Mouse (Mus musculus): ENCODE results near the gene Gm973. TPM values are rescaled to one million over a fixed set of nuclear protein-coding genes. Genes with fewer than 3 reads are reported as not detected.
A peak's percentile ranks its signal among the peaks of the same experiment; 100 is the strongest.

The Gm973 gene
- polyA plus RNA-seq, 1 experiment from 2014 or later = 2.8 TPM

DNA sequence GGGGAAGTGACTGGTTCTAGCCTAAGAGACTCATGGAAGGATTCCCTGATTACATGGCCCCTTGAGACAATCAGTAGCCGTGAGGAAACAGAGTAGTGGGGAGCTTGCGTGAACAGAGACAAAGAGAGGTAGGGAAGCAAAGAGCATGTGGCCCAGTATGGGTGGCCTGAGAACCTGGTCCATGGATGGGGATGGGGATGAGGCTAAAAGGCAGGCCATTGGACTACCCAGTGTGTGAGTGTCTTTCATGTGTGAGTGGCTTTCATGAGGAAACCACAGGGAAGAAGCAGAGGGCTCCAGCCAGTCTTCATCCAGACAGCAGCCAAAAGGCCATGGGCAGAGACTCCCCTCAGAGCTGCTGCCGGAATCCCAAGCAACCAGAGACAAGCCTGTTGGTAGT is 57.8 kb downstream of the Gm973 start:
- Histone ChIP-seq H3K4me3 (no peak overlapping the region), H3K9ac (no peak overlapping the region), H3K36me3 (no peaks in the 10 kb centered on the region), H3K4me1 (peaks cover 28% of the 10 kb centered on the region), H3K9me3 (no peaks in the 10 kb centered on the region), H3K27me3 (no peaks in the 10 kb centered on the region), H3K4me2 (peak overlapping the region; percentile 52; the same call in 1 of the 2 replicates), H3K27ac (no peak overlapping the region)
- WGBS = 74% methylated on average over 3 of the region's 3 CpGs
- 0 out of 2 replicates have a peak, but pooled peaks have one; percentile 52 for ATAC-seq (ENCODE audit: insufficient number of reproducible peaks, insufficient read depth, low FRiP score, low TSS enrichment, low read depth)

DNA sequence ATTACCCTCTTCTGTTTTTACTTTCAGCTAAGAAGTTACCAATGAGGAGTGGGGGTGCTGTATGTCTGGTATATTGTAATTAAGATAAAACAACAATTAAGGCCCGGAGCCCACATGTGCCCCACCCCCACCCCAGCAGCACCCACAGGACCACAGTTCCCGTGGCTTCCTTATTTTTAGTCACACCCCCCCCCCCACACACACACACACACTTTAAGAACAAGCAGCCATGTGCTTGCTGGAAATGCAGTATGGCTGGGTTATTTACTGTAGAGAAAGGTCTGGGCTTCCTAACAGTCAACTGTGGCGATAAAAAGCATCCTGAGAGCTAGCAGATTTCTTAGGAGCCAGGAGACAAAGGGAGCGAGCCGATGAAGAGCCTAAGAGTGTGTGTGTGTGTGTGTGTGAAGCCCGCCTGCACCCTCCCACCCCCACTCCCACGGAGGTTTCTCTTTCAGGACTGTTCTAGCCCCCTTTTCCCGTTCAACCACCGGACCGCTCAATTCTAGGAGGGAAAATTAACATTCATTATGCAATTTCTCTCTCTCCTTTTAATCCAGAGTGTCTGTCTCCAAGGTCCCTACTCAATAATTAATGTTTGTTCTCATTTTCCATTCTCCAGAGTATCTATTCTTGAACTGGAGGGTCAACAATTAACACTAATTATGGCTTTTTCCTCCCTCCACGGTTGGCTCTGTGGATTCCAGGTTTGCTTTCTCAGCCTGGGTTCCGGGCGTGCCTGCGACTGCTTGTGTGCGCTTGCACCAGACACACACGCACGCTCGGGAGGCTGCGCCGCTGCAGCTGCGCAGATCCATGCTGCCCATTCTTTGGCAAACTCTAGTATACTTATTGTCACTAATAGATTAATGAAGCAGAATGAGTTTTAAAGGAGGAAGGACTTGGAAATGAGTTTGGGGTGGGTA is 58.5 kb downstream of the Gm973 start:
- 31% methylated on average over 21 of the region's 21 CpGs for WGBS
- H3K36me3 ChIP-seq = no peaks in the 10 kb centered on the region
- H3K4me3 ChIP-seq = peak overlapping the region; percentile 25
- peak overlapping the region; percentile 44; the same call in 1 of the 2 replicates for H3K27ac ChIP-seq
- H3K9ac ChIP-seq = peak overlapping the region; percentile 58; the same call in 1 of the 2 replicates
- no peak for ATAC-seq (ENCODE audit: insufficient number of reproducible peaks, insufficient read depth, low FRiP score, low TSS enrichment, low read depth)
- H3K4me1 ChIP-seq = peaks cover 26% of the 10 kb centered on the region
- H3K27me3 ChIP-seq = no peaks in the 10 kb centered on the region
- H3K4me2 ChIP-seq = peak overlapping the region; percentile 52
- no peaks in the 10 kb centered on the region for H3K9me3 ChIP-seq

DNA sequence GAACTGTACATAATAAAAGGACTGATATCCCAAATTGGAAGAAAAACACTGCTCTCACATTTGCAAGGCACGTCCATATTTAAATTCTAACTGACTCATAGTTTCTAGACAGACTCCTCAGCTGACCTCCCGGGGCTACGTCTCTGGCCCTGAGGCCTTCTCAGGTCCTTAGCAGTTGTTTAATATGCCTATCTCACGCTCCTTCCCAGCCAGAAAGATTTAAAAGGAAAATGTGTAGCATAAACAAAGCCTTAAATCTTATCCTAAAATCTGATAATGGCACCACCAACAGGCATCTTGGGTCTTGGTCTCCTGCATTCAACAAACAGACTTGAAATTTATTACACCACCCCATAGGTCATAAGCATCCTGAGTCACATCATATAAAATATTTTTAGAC is 62.7 kb downstream of the Gm973 start:
- Histone ChIP-seq H3K9ac (no peak overlapping the region), H3K4me3 (no peak overlapping the region), H3K27ac (no peak overlapping the region), H3K27me3 (no peaks in the 10 kb centered on the region), H3K36me3 (no peaks in the 10 kb centered on the region), H3K4me2 (no peak overlapping the region), H3K4me1 (peaks cover 16% of the 10 kb centered on the region), H3K9me3 (no peaks in the 10 kb centered on the region)
- ATAC-seq (ENCODE audit: insufficient number of reproducible peaks, insufficient read depth, low FRiP score, low TSS enrichment, low read depth) = no peak
- 65% methylated on average over 4 of the region's 4 CpGs for WGBS

DNA sequence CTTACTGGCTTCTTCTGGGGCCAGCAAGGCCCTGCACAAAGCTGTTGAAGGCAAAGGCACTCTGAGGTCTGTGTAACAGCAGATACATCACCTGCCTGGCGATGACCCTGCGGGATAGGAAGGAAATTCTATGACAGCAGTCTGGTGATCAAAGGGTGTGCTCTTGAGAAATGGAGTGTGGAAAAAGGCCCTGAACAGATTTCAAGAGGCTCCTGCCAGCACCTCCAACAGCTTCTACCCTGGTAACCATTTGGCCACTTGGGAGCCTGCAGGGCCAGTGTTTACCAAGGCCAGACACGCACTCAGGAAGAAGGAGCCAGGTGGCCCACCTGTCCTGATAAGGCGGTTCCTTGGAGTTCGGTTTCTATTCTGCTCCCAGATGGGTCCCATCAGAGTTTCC is 63.3 kb downstream of the Gm973 start:
- 83% methylated on average over 5 of the region's 5 CpGs for WGBS
- Histone ChIP-seq H3K27ac (no peak overlapping the region), H3K4me1 (peaks cover 13% of the 10 kb centered on the region), H3K9me3 (no peaks in the 10 kb centered on the region), H3K9ac (no peak overlapping the region), H3K4me3 (no peak overlapping the region), H3K4me2 (no peak overlapping the region), H3K36me3 (no peaks in the 10 kb centered on the region), H3K27me3 (no peaks in the 10 kb centered on the region)
- ATAC-seq (ENCODE audit: insufficient number of reproducible peaks, insufficient read depth, low FRiP score, low TSS enrichment, low read depth) = no peak

DNA sequence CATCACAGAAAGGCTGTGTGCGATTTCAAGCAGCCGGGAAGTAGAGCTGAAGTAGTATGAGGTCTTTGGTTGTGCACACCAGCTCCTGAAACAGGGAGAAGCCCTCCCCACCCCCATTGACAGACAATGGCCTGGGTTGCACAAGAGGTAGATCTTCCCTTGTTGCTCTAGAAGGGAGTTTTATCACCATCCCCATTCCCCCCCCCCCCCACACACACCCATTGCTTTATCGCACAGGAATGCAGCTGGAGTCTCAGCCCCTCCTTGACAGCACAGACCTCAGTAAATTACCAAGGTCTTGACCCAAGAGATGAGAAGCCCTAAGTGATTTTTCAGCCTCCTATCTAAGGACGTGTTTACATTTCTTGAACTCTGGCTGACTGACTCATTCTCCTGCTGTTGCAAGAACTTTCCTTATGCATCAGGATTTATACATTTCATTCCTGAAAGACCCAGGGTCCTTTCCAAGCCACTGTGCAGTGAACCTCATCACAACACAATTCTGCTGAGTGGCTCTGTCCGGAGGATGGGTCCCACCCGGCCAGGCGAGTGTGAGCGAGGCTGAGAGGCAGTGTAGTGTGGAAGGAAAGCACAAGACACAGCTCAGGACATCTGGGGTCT is 64.2 kb downstream of the Gm973 start:
- Histone ChIP-seq H3K4me3 (no peak overlapping the region), H3K4me1 (peaks cover 12% of the 10 kb centered on the region), H3K36me3 (no peaks in the 10 kb centered on the region), H3K27me3 (no peaks in the 10 kb centered on the region), H3K4me2 (no peak overlapping the region), H3K9me3 (no peaks in the 10 kb centered on the region), H3K27ac (no peak overlapping the region), H3K9ac (no peak overlapping the region)
- no peak for ATAC-seq (ENCODE audit: insufficient number of reproducible peaks, insufficient read depth, low FRiP score, low TSS enrichment, low read depth)
- WGBS = 51% methylated on average over 8 of the region's 8 CpGs

DNA sequence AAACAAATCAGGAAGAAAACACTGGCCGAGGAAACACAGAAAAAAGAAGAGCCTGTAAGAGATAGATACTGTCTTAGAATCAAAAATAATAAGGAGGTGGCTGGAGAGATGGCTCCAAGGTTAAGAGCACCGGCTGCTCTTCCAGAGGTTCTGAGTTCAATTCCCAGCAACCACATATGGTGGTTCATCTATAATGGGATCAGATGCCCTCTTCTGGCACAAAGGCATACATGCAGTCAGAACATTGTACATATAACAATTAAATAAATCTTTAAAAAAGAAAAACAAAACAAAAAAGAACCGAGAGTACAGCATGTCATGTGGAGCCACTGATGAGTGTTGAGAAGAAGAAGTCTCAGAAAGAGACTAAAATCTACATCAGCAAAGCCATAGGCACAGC is 64.8 kb downstream of the Gm973 start:
- Histone ChIP-seq H3K9me3 (no peaks in the 10 kb centered on the region), H3K27me3 (no peaks in the 10 kb centered on the region), H3K36me3 (no peaks in the 10 kb centered on the region), H3K4me1 (peaks cover 12% of the 10 kb centered on the region; the same call in 1 of the 2 replicates), H3K4me3 (no peak overlapping the region), H3K9ac (no peak overlapping the region), H3K27ac (no peak overlapping the region), H3K4me2 (no peak overlapping the region)
- WGBS = 88% methylated on average over 3 of the region's 3 CpGs
- ATAC-seq (ENCODE audit: insufficient number of reproducible peaks, insufficient read depth, low FRiP score, low TSS enrichment, low read depth) = no peak

DNA sequence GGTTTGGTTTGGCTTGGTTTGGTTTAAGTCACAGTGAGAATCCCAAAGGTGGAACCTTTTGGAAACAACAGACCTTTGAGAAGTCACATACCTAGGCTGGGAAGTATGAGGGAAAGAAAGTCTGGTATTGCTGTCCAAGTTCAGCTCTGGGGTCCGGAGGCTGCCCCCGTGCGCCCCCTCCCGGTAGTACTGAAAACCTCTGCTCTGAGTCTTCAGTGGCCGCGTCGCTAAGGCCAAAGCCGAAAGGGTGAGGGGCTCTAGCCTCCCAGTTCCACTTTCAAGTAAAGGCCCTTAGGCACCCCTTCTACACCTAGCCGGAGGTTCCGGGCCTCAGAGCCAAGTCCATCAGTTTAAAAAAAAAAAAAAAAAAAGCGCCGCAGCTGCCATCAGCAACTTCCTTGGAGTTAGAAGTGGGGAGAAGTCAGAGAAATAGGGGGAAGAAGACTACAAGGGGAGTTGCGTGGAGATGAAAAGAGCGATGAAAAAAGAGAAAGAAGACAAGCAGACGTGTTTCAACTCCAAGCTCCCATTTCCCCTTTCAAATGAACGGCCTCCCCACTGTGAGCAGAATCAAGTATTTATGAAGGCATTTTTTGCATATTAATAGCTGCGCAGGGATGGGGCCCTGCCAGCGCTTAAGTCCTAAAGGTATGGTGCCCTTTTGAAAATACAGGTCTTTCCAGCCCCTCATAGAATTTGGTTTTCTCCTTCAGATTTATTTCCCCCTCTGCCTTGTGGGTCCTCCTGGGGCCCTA is 68.8 kb downstream of the Gm973 start:
- Histone ChIP-seq H3K4me3 (peak overlapping the region; percentile 29), H3K27me3 (no peaks in the 10 kb centered on the region), H3K36me3 (no peaks in the 10 kb centered on the region), H3K9me3 (no peaks in the 10 kb centered on the region), H3K27ac (no peak overlapping the region), H3K4me1 (peaks cover 12% of the 10 kb centered on the region; the same call in 1 of the 2 replicates), H3K9ac (0 out of 2 replicates have a peak overlapping the region, but pooled peaks have one; percentile 58), H3K4me2 (peak overlapping the region; percentile 54)
- no peak for ATAC-seq (ENCODE audit: insufficient number of reproducible peaks, insufficient read depth, low FRiP score, low TSS enrichment, low read depth)
- 8% methylated on average over 18 of the region's 18 CpGs for WGBS

DNA sequence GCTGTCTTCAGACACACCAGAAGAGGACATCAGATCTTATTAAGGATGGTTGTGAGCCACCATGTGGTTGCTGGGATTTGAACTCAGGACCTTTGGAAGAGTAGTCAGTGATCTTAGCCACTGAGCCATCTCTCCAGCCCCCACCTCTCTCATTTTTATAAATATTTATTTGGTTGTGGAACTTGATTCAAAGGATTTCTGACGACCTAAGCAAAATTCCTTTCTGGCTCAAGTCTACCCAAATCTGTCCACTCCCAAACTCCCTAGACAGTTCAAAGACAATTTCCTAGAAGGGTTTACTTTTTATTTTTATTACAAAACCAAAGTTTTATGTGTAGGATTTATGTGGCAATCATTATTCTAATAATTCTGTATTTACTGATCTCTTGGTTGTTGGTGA is 73.2 kb downstream of the Gm973 start:
- H3K4me3 ChIP-seq = no peak overlapping the region
- peaks cover 19% of the 10 kb centered on the region for H3K4me1 ChIP-seq
- H3K27ac ChIP-seq = no peak overlapping the region
- ATAC-seq (ENCODE audit: insufficient number of reproducible peaks, insufficient read depth, low FRiP score, low TSS enrichment, low read depth) = no peak
- H3K9ac ChIP-seq = no peak overlapping the region
- no peaks in the 10 kb centered on the region for H3K9me3 ChIP-seq
- H3K27me3 ChIP-seq = peaks cover 28% of the 10 kb centered on the region
- H3K4me2 ChIP-seq = no peak overlapping the region
- WGBS = 52% methylated on average over 1 of the region's 1 CpGs
- no peaks in the 10 kb centered on the region for H3K36me3 ChIP-seq

DNA sequence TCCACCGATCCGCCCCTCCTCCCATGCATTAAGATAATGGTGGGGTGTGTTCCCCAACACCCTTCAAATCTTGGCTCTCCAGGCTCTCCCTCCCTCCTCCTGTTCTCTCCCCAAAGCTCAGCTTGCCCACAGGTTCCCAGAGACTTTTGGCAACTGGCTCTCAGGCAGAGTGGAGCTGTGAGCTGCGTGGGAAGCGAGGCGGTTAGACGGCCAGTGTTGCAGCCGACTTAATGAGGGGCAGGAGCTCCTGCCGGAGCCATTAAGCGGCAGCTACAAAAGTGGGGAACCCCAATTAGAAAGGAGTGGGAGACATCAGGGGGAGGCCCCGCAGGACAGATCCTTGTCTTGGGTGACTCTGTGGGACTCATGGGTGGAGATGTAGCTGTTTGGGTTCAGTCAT is 76.3 kb downstream of the Gm973 start:
- peaks cover 10% of the 10 kb centered on the region for H3K4me1 ChIP-seq
- 10% methylated on average over 10 of the region's 10 CpGs for WGBS
- ATAC-seq (ENCODE audit: insufficient number of reproducible peaks, insufficient read depth, low FRiP score, low TSS enrichment, low read depth) = no peak
- H3K36me3 ChIP-seq = no peaks in the 10 kb centered on the region
- H3K4me3 ChIP-seq = no peak overlapping the region
- no peak overlapping the region for H3K9ac ChIP-seq
- peak overlapping the region; percentile 44 for H3K4me2 ChIP-seq
- no peak overlapping the region for H3K27ac ChIP-seq
- peaks cover 28% of the 10 kb centered on the region for H3K27me3 ChIP-seq
- H3K9me3 ChIP-seq = no peaks in the 10 kb centered on the region

DNA sequence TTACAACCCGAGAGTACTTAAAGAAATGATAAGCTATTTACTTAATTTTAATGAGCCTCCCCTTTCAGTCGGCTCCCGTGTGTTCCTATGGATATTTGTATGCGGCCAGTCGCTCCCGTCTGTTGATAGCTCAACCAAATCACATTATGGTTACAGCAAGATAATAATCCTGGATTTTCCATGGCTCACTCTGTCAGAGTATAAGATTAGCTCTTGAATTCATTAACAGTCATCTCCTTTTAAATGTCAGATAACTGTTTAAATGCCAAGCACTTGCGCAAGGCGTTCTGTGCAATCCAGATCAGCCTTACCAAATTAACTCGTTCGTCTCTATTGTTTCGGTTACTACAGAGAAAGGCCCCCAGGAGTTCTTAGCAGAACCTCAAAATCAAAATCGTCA is 76.8 kb downstream of the Gm973 start:
- H3K4me2 ChIP-seq = peak overlapping the region; percentile 44
- H3K4me3 ChIP-seq = no peak overlapping the region
- peaks cover 28% of the 10 kb centered on the region for H3K27me3 ChIP-seq
- H3K9ac ChIP-seq = no peak overlapping the region
- no peak overlapping the region for H3K27ac ChIP-seq
- no peaks in the 10 kb centered on the region for H3K36me3 ChIP-seq
- no peaks in the 10 kb centered on the region for H3K9me3 ChIP-seq
- peaks cover 10% of the 10 kb centered on the region for H3K4me1 ChIP-seq
- ATAC-seq (ENCODE audit: insufficient number of reproducible peaks, insufficient read depth, low FRiP score, low TSS enrichment, low read depth) = no peak
- 12% methylated on average over 12 of the region's 12 CpGs for WGBS

DNA sequence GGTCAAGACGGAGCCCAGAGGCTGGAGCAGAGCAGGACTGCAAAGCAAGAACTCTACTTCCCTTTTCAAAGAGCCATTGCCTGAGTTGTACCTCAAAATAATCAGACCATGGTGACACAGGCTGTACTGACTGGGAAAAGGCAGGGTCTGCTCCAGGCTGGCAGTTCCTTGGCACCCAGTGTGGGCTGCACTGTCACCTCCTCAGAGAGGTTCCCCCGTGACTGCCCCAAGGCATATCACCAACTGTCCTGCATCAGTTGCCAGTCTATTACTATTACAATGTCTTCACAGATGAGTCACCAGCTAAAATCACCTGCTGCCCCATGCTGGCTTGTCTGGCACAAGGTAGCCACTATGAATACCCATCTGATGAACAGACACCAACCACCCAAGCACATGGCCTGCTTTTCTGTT is 77.6 kb downstream of the Gm973 start:
- WGBS = 61% methylated on average over 2 of the region's 2 CpGs
- Histone ChIP-seq H3K9me3 (no peaks in the 10 kb centered on the region), H3K4me1 (peaks cover 10% of the 10 kb centered on the region), H3K36me3 (no peaks in the 10 kb centered on the region), H3K4me2 (no peak overlapping the region), H3K27me3 (peaks cover 28% of the 10 kb centered on the region), H3K9ac (no peak overlapping the region), H3K27ac (no peak overlapping the region), H3K4me3 (no peak overlapping the region)
- ATAC-seq (ENCODE audit: insufficient number of reproducible peaks, insufficient read depth, low FRiP score, low TSS enrichment, low read depth) = no peak

Data from embryonic facial prominence, embryonic 13.5 days (tissue).